Mouse (Mus musculus) ES-E14 (cell line): Measurements from ENCODE around the gene Gm10645. TPM values are rescaled to one million over a fixed set of nuclear protein-coding genes. Genes with fewer than 3 reads are reported as not detected.
A peak's percentile ranks its signal among the peaks of the same experiment; 100 is the strongest.

ENCODE experiments used
- DNase-seq: peaks from one replicate; pipeline ENCODE4 v3.0.0-alpha.2; 2013; ENCODE audit warnings: low read depth, low spot score
- H3K27ac ChIP-seq: 2 replicates; pipeline ENCODE4 v1.5.1; 2012; ENCODE audit warnings: low read depth, mild to moderate bottlenecking, low read length, moderate library complexity, mixed read lengths; ENCODE audit not compliant: poor library complexity, insufficient read depth, severe bottlenecking
- H3K36me3 ChIP-seq: 2 replicates; pipeline ENCODE4 v1.6.1; 2012; ENCODE audit warnings: mild to moderate bottlenecking, low read length, moderate library complexity, mixed read lengths; ENCODE audit not compliant: control insufficient read depth, poor library complexity, insufficient read depth, severe bottlenecking
- H3K4me1 ChIP-seq, 2 experiments: fragments of 150-350 bp in 1 of 2; sonication (generic) in 1 of 2; 2 replicates each; pipeline ENCODE4 v1.6.1; 2012; ENCODE audit warnings: low read length in 2 of 2, mild to moderate bottlenecking in 1 of 2, mixed read lengths in 1 of 2; ENCODE audit not compliant: control insufficient read depth in 2 of 2, insufficient read depth in 2 of 2, poor library complexity in 1 of 2
- H3K4me3 ChIP-seq, 2 experiments: fragments of 150-350 bp in 1 of 2; sonication (generic) in 1 of 2; 2 replicates each; pipeline ENCODE4 v1.5.1; 2012; ENCODE audit warnings: low read length in 2 of 2, low read depth in 1 of 2, mild to moderate bottlenecking in 1 of 2, mixed read lengths in 1 of 2; ENCODE audit not compliant: insufficient read depth in 1 of 2, poor library complexity in 1 of 2, severe bottlenecking in 1 of 2
- H3K9ac ChIP-seq: 2 replicates; pipeline ENCODE4 v1.6.1; 2012; ENCODE audit warnings: low read depth, mild to moderate bottlenecking, low read length, mixed read lengths; ENCODE audit not compliant: poor library complexity, insufficient read depth, severe bottlenecking
- H3K9me3 ChIP-seq: fragments of 150-350 bp; sonication (generic); 2 replicates; pipeline ENCODE4 v1.6.1; 2012; ENCODE audit warnings: low read depth, mild to moderate bottlenecking, low read length; ENCODE audit not compliant: control insufficient read depth, insufficient read depth
- CHD2 ChIP-seq: IDR thresholded peaks from 2 replicates; pipeline ENCODE4 v1.6.1; 2014; ENCODE audit warnings: mild to moderate bottlenecking, low read depth, low read length, inconsistent platforms
- HCFC1 ChIP-seq: IDR thresholded peaks from 2 replicates; pipeline ENCODE4 v1.6.1; 2012; ENCODE audit warnings: low read length, inconsistent platforms, borderline replicate concordance; ENCODE audit not compliant: insufficient read depth
- MAFK ChIP-seq: IDR thresholded peaks from 2 replicates; pipeline ENCODE4 v1.6.1; 2014; ENCODE audit warnings: mild to moderate bottlenecking, low read depth, low read length, inconsistent platforms; ENCODE audit not compliant: insufficient read depth
- ZC3H11A ChIP-seq: IDR thresholded peaks from 2 replicates; pipeline ENCODE4 v1.6.1; 2012; ENCODE audit warnings: low read depth, mild to moderate bottlenecking, inconsistent platforms, low read length, borderline replicate concordance
- ZNF384 ChIP-seq: IDR thresholded peaks from 2 replicates; pipeline ENCODE4 v1.6.1; 2012; ENCODE audit warnings: low read depth, low read length, inconsistent platforms
- in situ Hi-C, 2 experiments: fragments of 600-800 bp; cut with MboI; formaldehyde crosslinking; loops; one replicate each; pipeline ENCODE4 v1.15.1; 2025; ENCODE audit warnings: low sequenced_read_pairs in 2 of 2, inconsistent platforms in 1 of 2; ENCODE audit not compliant: unreplicated experiment in 2 of 2
- total RNA-seq: library from RNA; depleted of rRNA; stranded (reverse); fragments of 300-350 nt; gene quantifications from 2 replicates; pipeline ENCODE4 v1.2.3, GENCODE M21; 2012

The Gm10645 gene
- total RNA-seq, 1 experiment = 0.58 TPM

DNA sequence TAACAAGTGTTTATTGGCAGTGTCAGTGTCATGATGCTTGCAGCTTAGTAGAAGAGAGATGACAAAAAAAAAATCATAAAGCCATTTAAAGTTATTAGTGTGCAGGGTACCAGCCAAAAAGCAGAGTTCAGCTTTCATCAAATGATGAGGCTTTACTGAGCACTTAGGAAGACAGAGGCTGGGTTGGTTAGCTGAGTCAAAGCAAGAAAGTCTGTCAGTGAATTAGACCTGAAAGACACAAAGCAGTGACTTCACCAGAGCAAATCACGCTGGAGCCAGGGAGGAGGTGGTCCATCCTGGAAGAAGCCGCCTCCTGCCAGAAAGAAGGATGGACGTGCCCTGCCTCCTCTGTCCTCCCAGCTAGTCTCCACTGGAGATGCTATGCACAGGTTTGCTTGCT lies 2.0 kb upstream of the Gm10645 start:
- Histone ChIP-seq H3K4me3 (no peak overlapping the region), H3K36me3 (no peaks in the 10 kb centered on the region), H3K9ac (no peak overlapping the region), H3K27ac (no peak overlapping the region), H3K4me1 (peaks cover 3 to 8% of the 10 kb centered on the region in 2 experiments), H3K9me3 (no peaks in the 10 kb centered on the region)
- in situ Hi-C loops = no loop called here
- no peak for TF ChIP-seq HCFC1
- TF ChIP-seq ZNF384 = no peak
- TF ChIP-seq MAFK = no peak
- no peak for TF ChIP-seq CHD2
- no peak for TF ChIP-seq ZC3H11A
- DNase-seq = no peak

DNA sequence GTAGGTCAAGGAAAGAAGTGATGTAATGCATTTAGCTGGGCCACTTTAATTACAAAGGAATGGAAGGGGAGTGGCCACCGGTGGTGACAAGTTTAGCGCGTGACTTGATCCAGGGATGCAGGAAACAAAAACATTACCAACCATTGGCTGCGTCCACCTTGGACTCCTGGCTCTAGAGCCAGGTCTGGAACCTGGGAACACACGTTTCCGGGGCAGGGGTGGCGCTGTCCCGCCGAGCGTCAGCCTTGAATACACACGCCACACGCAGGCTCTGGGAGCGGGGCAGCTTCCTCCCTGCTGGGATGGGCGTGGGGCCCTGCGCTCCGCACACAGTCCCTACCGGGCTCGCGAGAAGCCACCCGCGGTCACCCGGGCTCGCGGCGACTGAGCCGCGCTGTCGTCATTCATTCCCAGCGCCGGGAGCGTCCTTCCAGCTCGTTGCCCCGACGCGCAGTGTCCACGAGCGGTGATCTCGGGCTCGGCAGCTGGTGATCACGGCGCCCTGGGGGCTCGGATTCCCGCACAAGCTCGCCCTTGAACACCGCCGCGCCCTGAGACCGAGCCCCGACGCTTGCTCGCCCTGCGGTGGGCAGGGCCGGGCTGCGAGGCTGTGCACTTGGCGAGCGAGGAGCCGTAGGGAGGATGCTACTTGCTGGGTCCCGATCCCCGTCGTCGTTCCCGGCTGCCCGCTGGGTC lies 587 bp downstream of the Gm10645 start, which contains the start of gene Tbc1d9:
TSS of gene Tbc1d9 (plus strand) at position 118 of the 696 bp plus-strand sequence.
- peak; percentile 85 for DNase-seq
- Histone ChIP-seq H3K4me3 (peak within 1 kb of the TSS; percentile 67 to 77), H3K36me3 (no peaks in the 10 kb centered on the region), H3K9me3 (no peaks in the 10 kb centered on the region), H3K27ac (peak within 1 kb of the TSS; percentile 67; the same call in 1 of the 2 replicates), H3K9ac (peak within 1 kb of the TSS; percentile 87), H3K4me1 (peaks cover 11 to 14% of the 10 kb centered on the region in 2 experiments)
- no peak for TF ChIP-seq ZC3H11A
- TF ChIP-seq HCFC1 = peak; percentile 18; the same call in 1 of the 2 replicates
- TF ChIP-seq CHD2 = peak; percentile 68; the same call in 1 of the 2 replicates
- no peak for TF ChIP-seq MAFK
- TF ChIP-seq ZNF384 = no peak
- in situ Hi-C loops = no loop called here

- no peak overlapping the region for H3K9ac ChIP-seq
- no peak for DNase-seq
- peak overlapping the region; percentile 88 for H3K27ac ChIP-seq
- H3K36me3 ChIP-seq = no peaks in the 10 kb centered on the region
- H3K4me1 ChIP-seq = peaks cover 11 to 18% of the 10 kb centered on the region in 2 experiments
- no peak overlapping the region for H3K4me3 ChIP-seq
- TF ChIP-seq CHD2 (no peak), HCFC1 (no peak), ZC3H11A (no peak), ZNF384 (no peak), MAFK (no peak)
- in situ Hi-C loops = no loop called here
- no peaks in the 10 kb centered on the region for H3K9me3 ChIP-seq
These were observed 5.4 kb downstream of the Gm10645 start for GRCm38 (mm10) chr8:83160613-83161012.

DNA sequence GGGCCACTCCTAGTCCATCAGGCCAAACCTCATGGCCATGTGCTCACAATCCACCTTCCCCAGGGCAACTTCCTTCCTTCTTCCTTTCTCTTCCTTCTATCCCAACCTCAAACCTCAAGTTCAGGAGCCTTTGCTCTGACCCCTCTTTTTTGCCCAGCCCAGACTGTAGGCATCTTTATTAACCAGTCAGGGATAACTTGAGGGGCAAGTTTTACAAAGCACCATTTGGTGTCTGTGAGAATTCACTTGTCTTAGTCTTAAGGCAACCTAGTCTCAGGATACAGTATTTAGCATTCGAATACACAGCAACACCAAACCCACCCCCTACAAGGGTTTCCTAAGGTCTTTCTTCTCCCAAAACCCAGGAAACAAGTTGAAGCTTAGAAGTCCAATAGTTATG lies 6.4 kb downstream of the Gm10645 start:
- in situ Hi-C loops = no loop called here

More for the DNA sequence above, 6.4 kb downstream of the Gm10645 start:
- Histone ChIP-seq H3K4me3 (no peak overlapping the region), H3K9me3 (no peaks in the 10 kb centered on the region), H3K27ac (peak overlapping the region; percentile 90), H3K4me1 (peaks cover 11 to 20% of the 10 kb centered on the region in 2 experiments), H3K9ac (no peak overlapping the region), H3K36me3 (no peaks in the 10 kb centered on the region)
- DNase-seq = peak; percentile 75
- TF ChIP-seq HCFC1 = no peak
- TF ChIP-seq CHD2 = no peak
- no peak for TF ChIP-seq ZNF384
- no peak for TF ChIP-seq MAFK
- no peak for TF ChIP-seq ZC3H11A
